Mouse (Mus musculus) ES-E14 (cell line): Measurements from ENCODE around the gene Gbp2. TPM values are rescaled to one million over a fixed set of nuclear protein-coding genes. Genes with fewer than 3 reads are reported as not detected.

ENCODE experiments used
- DNase-seq: peaks from one replicate; pipeline ENCODE4 v3.0.0-alpha.2; 2013; ENCODE audit warnings: low read depth, low spot score
- H3K27ac ChIP-seq: 2 replicates; pipeline ENCODE4 v1.5.1; 2012; ENCODE audit warnings: low read depth, mild to moderate bottlenecking, low read length, moderate library complexity, mixed read lengths; ENCODE audit not compliant: poor library complexity, insufficient read depth, severe bottlenecking
- H3K36me3 ChIP-seq: 2 replicates; pipeline ENCODE4 v1.6.1; 2012; ENCODE audit warnings: mild to moderate bottlenecking, low read length, moderate library complexity, mixed read lengths; ENCODE audit not compliant: control insufficient read depth, poor library complexity, insufficient read depth, severe bottlenecking
- H3K4me1 ChIP-seq, 2 experiments: fragments of 150-350 bp in 1 of 2; sonication (generic) in 1 of 2; 2 replicates each; pipeline ENCODE4 v1.6.1; 2012; ENCODE audit warnings: low read length in 2 of 2, mild to moderate bottlenecking in 1 of 2, mixed read lengths in 1 of 2; ENCODE audit not compliant: control insufficient read depth in 2 of 2, insufficient read depth in 2 of 2, poor library complexity in 1 of 2
- H3K4me3 ChIP-seq, 2 experiments: fragments of 150-350 bp in 1 of 2; sonication (generic) in 1 of 2; 2 replicates each; pipeline ENCODE4 v1.5.1; 2012; ENCODE audit warnings: low read length in 2 of 2, low read depth in 1 of 2, mild to moderate bottlenecking in 1 of 2, mixed read lengths in 1 of 2; ENCODE audit not compliant: insufficient read depth in 1 of 2, poor library complexity in 1 of 2, severe bottlenecking in 1 of 2
- H3K9ac ChIP-seq: 2 replicates; pipeline ENCODE4 v1.6.1; 2012; ENCODE audit warnings: low read depth, mild to moderate bottlenecking, low read length, mixed read lengths; ENCODE audit not compliant: poor library complexity, insufficient read depth, severe bottlenecking
- H3K9me3 ChIP-seq: fragments of 150-350 bp; sonication (generic); 2 replicates; pipeline ENCODE4 v1.6.1; 2012; ENCODE audit warnings: low read depth, mild to moderate bottlenecking, low read length; ENCODE audit not compliant: control insufficient read depth, insufficient read depth
- CHD2 ChIP-seq: IDR thresholded peaks from 2 replicates; pipeline ENCODE4 v1.6.1; 2014; ENCODE audit warnings: mild to moderate bottlenecking, low read depth, low read length, inconsistent platforms
- HCFC1 ChIP-seq: IDR thresholded peaks from 2 replicates; pipeline ENCODE4 v1.6.1; 2012; ENCODE audit warnings: low read length, inconsistent platforms, borderline replicate concordance; ENCODE audit not compliant: insufficient read depth
- MAFK ChIP-seq: IDR thresholded peaks from 2 replicates; pipeline ENCODE4 v1.6.1; 2014; ENCODE audit warnings: mild to moderate bottlenecking, low read depth, low read length, inconsistent platforms; ENCODE audit not compliant: insufficient read depth
- ZC3H11A ChIP-seq: IDR thresholded peaks from 2 replicates; pipeline ENCODE4 v1.6.1; 2012; ENCODE audit warnings: low read depth, mild to moderate bottlenecking, inconsistent platforms, low read length, borderline replicate concordance
- ZNF384 ChIP-seq: IDR thresholded peaks from 2 replicates; pipeline ENCODE4 v1.6.1; 2012; ENCODE audit warnings: low read depth, low read length, inconsistent platforms
- in situ Hi-C, 2 experiments: fragments of 600-800 bp; cut with MboI; formaldehyde crosslinking; loops; one replicate each; pipeline ENCODE4 v1.15.1; 2025; ENCODE audit warnings: low sequenced_read_pairs in 2 of 2, inconsistent platforms in 1 of 2; ENCODE audit not compliant: unreplicated experiment in 2 of 2
- total RNA-seq: library from RNA; depleted of rRNA; stranded (reverse); fragments of 300-350 nt; gene quantifications from 2 replicates; pipeline ENCODE4 v1.2.3, GENCODE M21; 2012

The Gbp2 gene
- total RNA-seq, 1 experiment = 9.7 TPM

DNA sequence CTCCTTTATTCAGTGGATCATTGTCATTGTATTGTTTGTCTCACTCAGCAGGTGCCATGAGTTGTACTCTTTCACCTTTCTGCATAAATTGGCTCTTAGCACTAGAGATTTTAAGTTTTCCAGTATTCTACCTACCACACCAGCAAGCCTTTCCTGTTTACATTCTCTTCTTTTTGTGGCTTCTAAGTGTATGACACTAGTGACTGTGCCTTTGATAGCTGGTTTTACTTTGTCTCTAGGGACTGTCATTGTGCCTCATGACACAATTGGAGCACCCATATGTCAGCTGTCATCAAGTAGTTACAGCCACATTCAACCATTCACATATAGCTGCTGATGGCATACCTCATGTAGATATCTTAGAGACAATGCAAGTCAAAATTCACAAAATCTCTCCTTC, 18.7 kb upstream of the Gbp2 start:
- Histone ChIP-seq H3K27ac (no peak overlapping the region), H3K4me3 (no peak overlapping the region), H3K36me3 (no peaks in the 10 kb centered on the region), H3K4me1 (no peaks in the 10 kb centered on the region), H3K9me3 (no peaks in the 10 kb centered on the region), H3K9ac (no peak overlapping the region)
- in situ Hi-C loops = no loop called here
- no peak for DNase-seq
- TF ChIP-seq CHD2 (no peak), MAFK (no peak), ZC3H11A (no peak), HCFC1 (no peak), ZNF384 (no peak)

DNA sequence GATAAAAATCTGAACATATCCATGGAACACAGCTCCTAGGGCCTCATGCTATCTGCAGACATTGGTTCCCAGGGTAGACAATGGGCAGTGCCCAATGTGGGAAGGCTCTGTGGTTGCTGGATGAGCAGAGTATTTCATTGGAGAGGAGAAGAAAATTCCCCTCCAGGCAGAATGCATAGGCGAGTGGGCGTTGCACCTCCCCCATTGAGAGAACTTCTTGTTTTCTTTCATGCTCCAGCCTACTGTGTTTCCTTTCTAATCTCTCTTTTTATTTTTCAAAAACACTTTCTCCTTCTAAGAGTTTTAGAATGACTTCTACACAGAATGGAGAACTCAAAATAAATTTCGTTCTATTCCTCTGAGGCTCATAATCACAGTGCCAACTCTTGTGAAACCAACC, 1.7 kb upstream of the Gbp2 start:
- Histone ChIP-seq H3K27ac (no peak overlapping the region), H3K36me3 (no peaks in the 10 kb centered on the region), H3K4me1 (peaks cover 0 to 4% of the 10 kb centered on the region in 2 experiments; a peak in 2 of 4 replicates), H3K4me3 (no peak overlapping the region), H3K9ac (no peak overlapping the region), H3K9me3 (no peaks in the 10 kb centered on the region)
- no peak for DNase-seq
- TF ChIP-seq HCFC1 (no peak), MAFK (no peak), CHD2 (no peak), ZC3H11A (no peak), ZNF384 (no peak)
- in situ Hi-C loops = no loop called here

DNA sequence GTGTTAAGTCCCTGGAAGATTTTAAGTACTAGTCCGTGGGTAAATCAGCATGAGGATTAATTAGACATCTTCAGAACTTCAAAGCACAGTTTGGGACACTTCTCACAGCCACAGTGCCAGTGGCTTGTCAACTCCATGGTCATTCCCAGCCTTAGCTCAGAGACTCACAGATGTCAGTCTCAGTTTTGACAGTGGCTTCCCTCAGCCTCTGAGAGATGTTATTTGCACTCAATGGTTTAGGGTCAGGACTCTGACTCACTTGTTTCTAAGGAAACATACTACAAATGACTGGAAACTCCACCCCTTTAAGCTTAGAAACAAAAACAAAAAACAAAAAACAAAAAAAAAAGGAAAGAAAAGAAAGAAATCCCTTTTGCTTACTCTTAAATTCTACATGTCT, 796 bp upstream of the Gbp2 start:
- TF ChIP-seq CHD2 (no peak), ZNF384 (no peak), MAFK (no peak), HCFC1 (no peak), ZC3H11A (no peak)
- Histone ChIP-seq H3K9me3 (no peaks in the 10 kb centered on the region), H3K36me3 (no peaks in the 10 kb centered on the region), H3K27ac (no peak overlapping the region), H3K4me1 (peaks cover 0 to 4% of the 10 kb centered on the region in 2 experiments; a peak in 2 of 4 replicates), H3K9ac (no peak overlapping the region), H3K4me3 (no peak overlapping the region)
- in situ Hi-C loops = loop anchor here in 1 of 2 experiments (10.0 kb wide), 1 partner anchor 135 kb away; no protein-coding TSS in a partner anchor
- DNase-seq = no peak

DNA sequence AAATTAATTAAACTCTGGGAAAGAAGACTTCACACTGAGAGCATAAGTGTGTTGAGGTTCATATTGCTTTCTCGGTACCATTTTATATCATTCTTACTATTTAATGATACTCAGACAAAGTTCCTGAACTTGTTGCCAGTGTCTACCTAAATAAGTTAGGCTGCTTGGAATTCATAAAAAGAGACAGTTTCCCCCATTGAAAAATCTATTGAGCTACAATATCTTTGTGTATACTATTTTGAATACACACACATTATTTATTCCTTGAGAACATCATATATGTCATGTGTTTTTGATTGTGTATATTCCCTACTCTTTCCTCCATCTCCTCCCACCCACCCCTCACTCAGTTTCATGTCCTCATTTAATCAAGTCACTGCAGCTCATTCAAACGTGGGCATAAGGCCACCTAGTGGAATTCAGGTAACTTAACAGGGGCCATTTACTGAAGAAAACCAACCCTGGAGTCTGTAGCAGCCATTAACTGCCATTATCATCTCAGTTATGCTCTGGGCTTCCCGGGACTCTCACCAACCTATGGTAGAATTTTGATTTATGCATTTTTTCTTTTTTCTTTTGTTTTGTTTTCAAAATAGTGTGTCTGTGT, 657 bp downstream of the Gbp2 start:
- H3K4me3 ChIP-seq = no peak overlapping the region; a peak in 1 of 4 replicates
- no peak for TF ChIP-seq ZNF384
- peak; percentile 19; the same call in 1 of the 2 replicates for TF ChIP-seq ZC3H11A
- TF ChIP-seq MAFK = no peak
- no peak overlapping the region for H3K27ac ChIP-seq
- peaks cover 0 to 4% of the 10 kb centered on the region in 2 experiments; a peak in 2 of 4 replicates for H3K4me1 ChIP-seq
- H3K9me3 ChIP-seq = no peaks in the 10 kb centered on the region
- H3K9ac ChIP-seq = no peak overlapping the region
- no peak for DNase-seq
- no peaks in the 10 kb centered on the region for H3K36me3 ChIP-seq
- in situ Hi-C loops = loop anchor here in 1 of 2 experiments (10.0 kb wide), 1 partner anchor 136 kb away; no protein-coding TSS in a partner anchor

DNA sequence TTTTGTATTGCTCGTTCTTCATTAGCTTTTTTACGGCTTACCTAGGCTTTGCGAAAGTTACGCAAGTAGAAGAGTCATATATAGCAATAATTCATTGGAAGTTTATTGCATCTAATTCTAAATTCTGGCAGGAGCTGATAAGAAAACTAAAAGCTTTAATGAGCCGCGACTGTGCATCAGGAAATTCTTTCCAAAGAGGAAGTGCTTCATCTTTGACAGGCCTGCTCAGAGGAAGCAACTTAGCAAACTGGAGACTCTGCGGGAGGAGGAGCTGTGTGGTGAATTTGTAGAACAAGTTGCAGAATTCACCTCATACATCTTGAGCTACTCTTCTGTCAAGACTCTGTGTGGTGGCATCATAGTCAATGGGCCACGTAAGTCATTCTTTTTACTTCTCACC, 10.0 kb downstream of the Gbp2 start:
- Histone ChIP-seq H3K9ac (no peak overlapping the region), H3K27ac (no peak overlapping the region), H3K4me3 (no peak overlapping the region), H3K4me1 (no peaks in the 10 kb centered on the region), H3K9me3 (no peaks in the 10 kb centered on the region), H3K36me3 (no peaks in the 10 kb centered on the region)
- DNase-seq = no peak
- in situ Hi-C loops = no loop called here
- no peak for TF ChIP-seq MAFK
- no peak for TF ChIP-seq ZNF384
- TF ChIP-seq HCFC1 = no peak
- TF ChIP-seq CHD2 = no peak
- no peak for TF ChIP-seq ZC3H11A
